1 mouse cellular context compared by ENCODE assay signal in the genomic region with DNA sequence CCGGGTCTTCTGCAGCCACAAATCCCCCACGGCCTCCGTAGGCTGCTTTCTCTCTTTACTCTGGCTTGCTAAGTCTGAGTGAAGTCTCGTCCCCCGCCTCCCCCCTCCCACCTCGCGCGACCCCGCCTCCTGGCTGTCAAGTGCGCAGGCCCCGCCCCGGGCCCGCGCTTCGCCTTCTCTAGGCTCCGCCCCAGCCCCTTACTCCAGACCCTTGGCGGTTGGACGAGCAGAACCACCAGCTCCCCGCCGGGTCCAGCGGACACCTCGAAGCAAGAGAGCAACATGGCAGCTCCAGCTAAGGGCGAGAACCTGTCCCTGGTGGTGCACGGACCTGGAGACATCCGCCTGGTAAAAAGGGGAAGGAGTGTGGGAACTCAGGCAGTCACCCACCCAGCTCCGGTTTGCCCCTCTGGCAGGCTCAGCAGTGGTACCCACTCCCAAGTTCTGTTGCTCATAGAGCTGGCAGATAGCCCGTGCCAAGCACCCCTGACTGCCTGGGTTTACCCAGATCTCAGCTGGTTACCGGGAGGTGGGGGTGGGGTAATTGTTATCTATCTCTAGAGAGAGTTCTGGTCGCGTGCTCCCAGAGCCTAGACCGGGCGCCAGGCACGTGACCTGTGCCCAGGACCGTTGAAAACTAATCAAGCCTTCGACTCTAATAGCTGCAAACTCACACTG.
TF ChIP-seq lines count a peak whose summit lies in the region.

Gene Sord (plus strand): TSS at position 139 of the 678 bp plus-strand sequence.

TF ChIP-seq in CH12.LX, 34 proteins besides CTCF, POLR2A, EP300 and RAD21 (continued from another document):
- peak; percentile 53 for TF ChIP-seq USF2 (conservative IDR thresholded peaks at IDR 0.05; ENCODE audit: low read depth, low read length)
- TF ChIP-seq TBP (conservative IDR thresholded peaks at IDR 0.05; ENCODE audit: low read depth, low read length) = no peak
- TF ChIP-seq CHD2 (IDR thresholded peaks at IDR 0.05; ENCODE audit: low read length) = peak; percentile 37; the same call in 1 of the 2 replicates
- TF ChIP-seq E2F4 (IDR thresholded peaks at IDR 0.05; ENCODE audit: insufficient replicate concordance, low read depth, low read length) = no peak
- peak; percentile 20; the same call in 1 of the 2 replicates for TF ChIP-seq MYC (IDR thresholded peaks at IDR 0.05; ENCODE audit: low read depth, low read length)
- no peak for TF ChIP-seq PAX5 (IDR thresholded peaks at IDR 0.05; ENCODE audit: low read length)
- TF ChIP-seq ZMIZ1 (IDR thresholded peaks at IDR 0.05; ENCODE audit: low read depth, low read length) = 0 out of 2 replicates have a peak, but pooled peaks have one; percentile 36
- TF ChIP-seq NELFE (IDR thresholded peaks at IDR 0.05; ENCODE audit: low read depth, low read length) = no peak
- TF ChIP-seq JUN (IDR thresholded peaks at IDR 0.05; ENCODE audit: insufficient read depth, low read depth, low read length) = no peak
- TF ChIP-seq SMC3 (IDR thresholded peaks at IDR 0.05; ENCODE audit: low read depth, low read length) = no peak
- TF ChIP-seq TCF12 (IDR thresholded peaks at IDR 0.05; ENCODE audit: low read depth, low read length) = 0 out of 2 replicates have a peak, but pooled peaks have one; percentile 13
- TF ChIP-seq MAX (IDR thresholded peaks at IDR 0.05; ENCODE audit: low read length) = peak; percentile 80
- TF ChIP-seq UBTF (IDR thresholded peaks at IDR 0.05; ENCODE audit: low read depth, low read length) = no peak
- TF ChIP-seq SIN3A (IDR thresholded peaks at IDR 0.05; ENCODE audit: low read length) = peak; percentile 52; the same call in 1 of the 2 replicates
- TF ChIP-seq HCFC1 (IDR thresholded peaks at IDR 0.05; ENCODE audit: low read depth, low read length) = no peak
- no peak for TF ChIP-seq POLR2AphosphoS2 (IDR thresholded peaks at IDR 0.05; ENCODE audit: low read depth, low read length)
- TF ChIP-seq IRF4 (IDR thresholded peaks at IDR 0.05; ENCODE audit: low read depth, low read length) = 0 out of 2 replicates have a peak, but pooled peaks have one; percentile 21
- TF ChIP-seq MEF2A (IDR thresholded peaks at IDR 0.05; ENCODE audit: borderline replicate concordance, low read depth, low read length) = no peak
- no peak for TF ChIP-seq KAT2A (IDR thresholded peaks at IDR 0.05; ENCODE audit: insufficient replicate concordance, low read length)
- TF ChIP-seq ETS1 (conservative IDR thresholded peaks at IDR 0.05; ENCODE audit: low read depth, low read length) = no peak
- no peak for TF ChIP-seq JUND (conservative IDR thresholded peaks at IDR 0.05; ENCODE audit: low read depth, low read length)
